Mouse (Mus musculus): ENCODE data around the gene Exoc1.

DNA sequence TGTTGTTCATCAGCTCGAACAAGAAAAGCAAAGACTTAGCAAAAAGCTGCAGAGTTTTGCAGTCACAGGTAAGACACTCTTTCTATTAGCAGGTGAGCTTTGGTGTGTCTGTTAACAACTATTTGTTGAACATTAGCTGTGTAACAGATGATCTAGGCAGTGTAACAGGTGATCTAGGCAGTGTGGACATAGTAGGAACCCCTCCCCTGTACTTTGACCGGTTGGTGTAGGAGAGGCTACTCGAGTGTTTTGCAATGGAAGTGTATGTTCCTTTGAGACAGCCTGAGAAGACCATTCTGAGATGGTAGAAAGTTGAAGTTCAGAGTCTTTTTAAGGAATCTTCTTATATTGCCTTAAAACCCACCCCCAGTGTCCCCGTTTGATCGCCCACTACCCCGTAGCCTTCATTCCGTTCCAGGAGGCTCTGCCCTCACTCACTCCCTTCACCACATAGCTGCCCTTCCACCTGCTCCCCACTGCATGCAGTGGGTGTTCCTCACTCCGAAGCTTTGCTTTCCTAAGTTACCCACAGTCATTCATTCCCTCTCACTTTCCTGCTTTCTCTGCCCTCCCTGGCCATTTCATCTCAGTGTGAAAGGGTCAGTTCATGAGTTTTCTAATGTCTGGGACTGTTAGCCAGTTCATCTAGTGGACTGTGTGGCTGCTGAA, 80.7 kb downstream of the Exoc1 start:
- TF ChIP-seq CTCF (IDR thresholded peaks at IDR 0.05; ENCODE audit: extremely low read depth, insufficient read depth, low read length) (no peak), POLR2A (IDR thresholded peaks at IDR 0.05; ENCODE audit: extremely low read depth, insufficient read depth, low read length) (no peak)

All from cortical plate, adult 2 months (tissue).